Mouse (Mus musculus): ENCODE results near the gene Nr2c1. TPM values are rescaled to one million over a fixed set of nuclear protein-coding genes. Genes with fewer than 3 reads are reported as not detected.

The Nr2c1 gene
- polyA plus RNA-seq (2012; ENCODE audit: low replicate concordance) = 0.34 and 1.8 TPM in 2 replicates

DNA sequence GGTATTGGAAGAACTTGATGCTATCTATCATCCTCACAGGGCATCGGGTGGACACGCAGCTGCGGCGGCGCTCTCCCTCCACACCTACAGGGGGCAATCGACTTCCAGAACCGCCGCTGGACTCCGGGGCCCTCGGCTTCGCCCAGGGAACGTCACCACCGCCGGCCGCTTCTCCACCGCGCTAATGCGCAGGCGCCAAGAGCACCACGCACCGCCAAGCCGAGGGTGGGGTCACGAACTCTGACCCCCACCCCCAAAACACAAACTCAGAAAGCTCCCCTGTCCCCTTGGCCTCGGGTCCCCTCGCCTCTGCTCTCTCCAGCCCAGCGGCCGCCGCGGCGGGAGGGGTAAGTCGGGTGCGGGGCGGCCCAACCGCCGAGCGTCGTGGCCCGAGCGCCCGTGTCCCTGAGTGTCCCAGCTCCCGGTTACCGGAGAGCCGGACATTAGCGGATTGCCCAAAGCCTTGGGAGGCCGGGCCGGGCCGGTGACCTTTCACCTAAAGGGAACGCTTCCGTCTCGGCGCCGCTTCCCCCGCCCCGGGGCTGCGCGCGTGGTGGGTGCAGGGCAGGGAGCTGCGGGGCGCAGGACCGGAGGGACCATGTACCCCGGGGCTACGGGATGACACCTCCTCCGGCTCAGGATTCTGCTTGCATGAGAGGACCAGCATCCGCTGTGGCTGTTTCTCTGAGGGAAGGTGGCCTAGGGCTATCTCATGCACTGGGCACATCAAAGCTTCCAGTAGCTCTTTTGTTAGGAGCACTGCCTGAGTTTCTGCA lies at the start of gene Nr2c1:
Gene Nr2c1 (plus strand): TSS at position 268 of the 776 bp plus-strand sequence.

DNA sequence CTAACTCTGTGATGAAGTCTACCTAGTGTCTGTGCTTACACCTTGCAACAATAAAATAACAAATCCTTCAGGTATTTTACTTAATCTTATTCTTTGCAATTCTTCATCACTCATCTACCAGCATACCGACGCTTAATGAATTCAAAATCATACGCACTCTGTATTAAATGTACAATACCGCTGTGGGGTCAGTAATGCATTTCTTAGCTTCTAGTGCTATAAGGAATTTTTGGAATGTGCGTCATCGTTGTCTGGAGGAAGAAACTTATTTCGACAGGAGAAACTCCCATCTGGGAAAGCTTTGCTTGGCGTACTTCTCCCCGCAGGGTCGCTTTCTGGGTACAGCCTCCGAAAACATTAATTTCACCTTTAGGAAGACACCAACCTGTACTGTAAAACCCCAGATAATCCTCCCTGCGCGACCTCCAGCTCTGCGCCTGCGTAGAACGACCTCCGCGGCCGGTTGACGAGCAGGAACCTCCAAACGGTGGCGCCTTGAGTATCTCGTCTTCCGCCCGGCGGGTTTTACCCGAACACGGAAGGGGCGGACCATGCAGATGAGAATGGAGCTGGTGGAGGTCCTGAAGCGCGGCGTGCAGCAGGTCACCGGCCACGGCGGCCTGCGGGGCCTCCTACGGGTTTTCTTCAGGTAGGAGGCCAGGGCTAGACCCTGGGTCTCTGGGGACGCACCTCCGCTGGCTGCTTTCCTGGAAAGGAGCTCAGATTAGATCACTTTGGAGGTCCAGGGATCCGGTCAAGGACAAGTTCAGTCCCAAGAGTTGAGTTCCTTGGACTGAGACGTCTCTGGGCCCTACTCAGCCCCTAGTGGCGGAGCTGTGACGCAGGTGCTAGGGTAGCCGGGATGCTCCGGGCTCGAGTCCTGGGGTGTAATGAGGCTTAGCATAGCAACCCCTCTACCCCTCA lies 50.9 kb downstream of the Nr2c1 start, which contains the start of gene Ndufa12:
Gene Ndufa12 (plus strand): TSS at position 239 of the 924 bp plus-strand sequence.

Other genes with a start within 250 kb of the Nr2c1 start
- 4.3 and 5.6 TPM in 2 replicates for gene Vezt, start 112.2 kb upstream of the Nr2c1 start, polyA plus RNA-seq (2012; ENCODE audit: low replicate concordance)
- 1.1 and 1.2 TPM in 2 replicates for gene Fgd6, start 112.0 kb upstream of the Nr2c1 start, polyA plus RNA-seq (2012; ENCODE audit: low replicate concordance)
- 204 and 253 TPM in 2 replicates for gene Ndufa12, start 50.7 kb downstream of the Nr2c1 start, polyA plus RNA-seq (2012; ENCODE audit: low replicate concordance)
- gene Gm4792, start 150.7 kb downstream of the Nr2c1 start, polyA plus RNA-seq (2012; ENCODE audit: low replicate concordance) = not detected in 2 replicates
- gene Tmcc3, start 163.9 kb downstream of the Nr2c1 start, polyA plus RNA-seq (2012; ENCODE audit: low replicate concordance) = 2.9 and 3.5 TPM in 2 replicates